Mouse (Mus musculus) cerebellum, adult 2 months (tissue): ENCODE results near the gene Vip.

Source experiments
- CTCF ChIP-seq: fragments of 200-500 bp; IDR thresholded peaks from 2 replicates; pipeline ENCODE4 v1.5.1; 2011; ENCODE audit warnings: low read depth, mild to moderate bottlenecking, control low read depth, low read length, moderate library complexity, borderline replicate concordance; ENCODE audit not compliant: insufficient read depth
- POLR2A ChIP-seq: fragments of 200-500 bp; IDR thresholded peaks from 2 replicates; pipeline ENCODE4 v1.6.1; 2011; ENCODE audit warnings: low read length, control low read depth, borderline replicate concordance; ENCODE audit not compliant: insufficient read depth

DNA sequence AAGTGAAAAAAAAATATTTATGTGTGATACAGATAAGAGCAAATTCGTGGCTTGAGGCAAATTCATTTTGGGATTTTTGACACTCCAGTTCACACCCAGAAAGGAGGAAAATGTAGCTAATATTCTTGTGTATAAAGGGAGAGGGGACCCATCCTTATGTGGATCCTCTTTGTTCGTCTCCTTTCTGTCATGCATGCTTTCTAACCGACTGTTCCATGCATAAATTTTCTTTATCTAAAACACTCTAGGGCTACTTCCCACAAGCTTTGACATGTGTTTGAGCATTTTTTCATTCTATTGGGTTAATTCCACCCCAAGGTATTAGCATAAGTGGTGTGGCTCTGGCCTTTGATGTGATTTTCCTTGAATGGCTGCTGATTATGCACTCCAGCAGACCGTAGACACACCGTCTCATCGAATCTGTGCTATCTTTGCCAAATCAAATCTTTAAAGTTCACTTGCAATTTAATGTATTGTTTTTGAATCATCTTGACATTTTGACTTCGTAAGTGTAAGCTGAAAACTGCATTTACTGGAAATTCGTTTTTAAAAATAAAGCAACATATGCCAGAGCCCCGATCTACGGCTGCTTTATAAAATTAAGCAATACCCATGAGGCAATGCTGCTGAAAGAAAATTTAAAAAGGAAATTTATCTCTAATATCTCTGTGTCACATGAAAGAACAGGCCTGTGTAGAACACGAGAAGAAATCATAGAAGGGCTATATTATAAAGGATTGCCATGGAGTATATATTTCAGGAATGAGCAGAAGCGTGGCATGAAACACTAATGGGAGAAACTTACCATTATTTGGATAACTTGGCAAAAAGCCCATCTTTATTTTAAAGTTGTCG lies 23.6 kb upstream of the Vip start:
- TF ChIP-seq CTCF (no peak), POLR2A (no peak)
